Mouse (Mus musculus) gastrocnemius, postnatal 14 days (tissue): ENCODE data around the gene Pfn1. TPM values are rescaled to one million over a fixed set of nuclear protein-coding genes. Genes with fewer than 3 reads are reported as not detected.

Source experiments
- DNase-seq: peaks from one replicate; pipeline ENCODE4 v3.0.0; 2021; ENCODE audit warnings: mixed read lengths
- intact Hi-C: fragments of 180-260 bp; cut with DNase I; formaldehyde crosslinking; loops from one replicate; pipeline ENCODE4 v1.15.1; 2025; ENCODE audit warnings: low total_unique reads
- long read RNA-seq, 2 experiments: library from polyadenylated mRNA; stranded (forward); transcript quantifications; one replicate each; pipeline ENCODE4 v2.0.0; 2021
- total RNA-seq, 2 experiments: library from RNA; stranded (reverse); gene quantifications; 2 replicates each; pipeline ENCODE4 v1.2.3; 2021

The Pfn1 gene
- 100 to 1,000 TPM; 340 to 388 TPM for total RNA-seq
- long read RNA-seq, experiment 1, transcript Pfn1-201 (3 exons, 861 nt) = major isoform, 142 of 203 reads
- long read RNA-seq, experiment 1, partial matches to known transcripts = 6 of 203 reads
- long read RNA-seq, experiment 1, other reads (novel, unspliced or antisense) = 54 of 203 reads
- long read RNA-seq, experiment 2, transcript Pfn1-201 (3 exons, 861 nt) = major isoform, 179 of 225 reads
- long read RNA-seq, experiment 2, partial matches to known transcripts = 4 of 225 reads
- long read RNA-seq, experiment 2, other reads (novel, unspliced or antisense) = 42 of 225 reads

DNA sequence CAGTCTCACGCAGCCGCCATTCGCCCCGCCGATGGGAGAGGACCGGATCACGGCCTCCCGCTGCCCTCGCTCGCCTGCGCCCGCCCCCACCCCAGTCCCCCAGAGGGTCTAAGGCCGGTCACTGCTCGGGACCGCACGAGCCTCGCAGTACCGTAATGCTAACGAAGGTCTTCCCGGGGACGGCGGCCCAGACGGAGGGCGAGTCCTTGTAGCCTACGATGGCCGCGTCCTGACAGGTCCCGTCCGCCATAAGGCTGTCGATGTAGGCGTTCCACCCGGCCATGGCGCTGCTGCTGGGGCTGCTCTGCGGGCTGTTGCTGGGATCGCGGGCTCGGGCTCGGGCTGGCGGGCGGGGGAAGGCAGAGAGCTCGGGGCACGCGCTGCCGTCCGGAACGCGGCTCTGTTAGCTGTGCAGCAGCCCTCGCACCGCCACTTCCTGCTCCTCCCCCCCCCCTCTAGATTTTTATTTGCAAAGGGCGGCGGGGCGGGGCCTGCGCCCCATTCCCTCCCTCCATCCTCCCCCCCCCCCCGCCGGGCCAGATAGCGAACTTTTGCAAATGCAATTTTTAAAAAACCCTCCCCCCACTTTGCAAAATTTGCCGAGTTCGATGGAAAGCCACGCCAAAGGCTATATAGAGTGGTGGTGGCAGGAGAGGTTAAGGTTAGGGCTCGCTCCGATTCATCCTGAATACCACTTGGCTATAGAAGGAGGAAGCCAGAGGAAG is at the start of gene Pfn1:
Gene Pfn1, minus strand, starts transcription at position 447 of the 725 bp plus-strand sequence.
- intact Hi-C loops = no loop called here
- peak; percentile 84 for DNase-seq

DNA sequence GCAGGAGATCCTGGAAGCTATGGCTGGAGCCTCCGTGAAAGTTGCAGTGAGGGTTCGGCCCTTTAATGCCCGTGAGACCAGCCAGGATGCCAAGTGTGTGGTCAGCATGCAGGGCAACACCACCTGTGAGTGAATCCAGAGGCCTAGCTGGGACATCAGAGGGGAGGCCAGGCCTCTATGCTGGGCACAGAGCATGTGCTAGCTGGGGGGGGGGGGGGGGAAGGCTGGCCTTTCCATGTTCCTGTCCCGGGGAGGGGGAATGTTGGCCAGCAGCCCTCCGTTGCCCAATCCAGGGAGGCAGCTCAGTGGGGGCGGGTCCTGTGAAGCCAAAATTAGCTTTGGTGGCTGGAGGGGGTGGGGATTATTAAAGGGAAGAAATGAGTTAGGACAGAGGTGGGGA is 48.3 kb upstream of the Pfn1 start:
- peak; percentile 75 for DNase-seq

DNA sequence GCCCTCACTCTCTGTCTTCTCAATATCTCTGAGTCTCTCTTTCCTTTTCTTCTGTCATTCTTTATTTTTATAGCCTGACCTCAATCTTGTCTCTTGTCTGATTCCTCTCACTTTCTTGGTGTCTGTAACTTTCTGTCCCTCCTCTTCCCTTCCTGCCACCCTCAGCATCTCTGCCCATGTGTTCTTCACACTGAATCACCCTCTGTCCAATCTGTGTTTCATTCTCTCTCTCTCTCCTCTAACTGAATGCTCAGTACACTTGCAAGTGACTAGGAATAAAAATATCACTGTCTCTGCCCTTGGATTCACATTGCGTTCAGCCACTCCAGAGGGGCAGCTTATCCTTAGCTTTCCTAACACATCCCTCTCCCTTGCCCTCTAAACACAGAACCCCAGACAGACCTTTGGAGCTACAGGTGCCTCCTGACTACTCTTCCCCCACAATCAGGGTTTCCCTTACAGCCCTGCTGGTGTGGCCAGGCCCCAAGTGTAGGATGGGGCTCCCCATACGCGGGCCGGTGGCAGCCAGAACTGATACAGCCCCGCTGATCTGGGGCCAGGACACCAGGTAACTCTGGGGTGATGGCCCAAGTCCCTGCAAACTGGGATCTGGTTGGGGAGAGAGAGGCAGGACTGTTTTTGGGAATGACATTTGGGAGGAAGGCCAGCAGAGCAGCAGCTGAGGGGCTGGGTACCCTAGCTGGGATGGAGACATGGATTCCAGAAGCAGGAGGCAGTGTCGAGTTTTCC is 47.7 kb upstream of the Pfn1 start:
- intact Hi-C loops = no loop called here
- no peak for DNase-seq

More for the DNA sequence above, 48.3 kb upstream of the Pfn1 start:
- intact Hi-C loops = no loop called here

DNA sequence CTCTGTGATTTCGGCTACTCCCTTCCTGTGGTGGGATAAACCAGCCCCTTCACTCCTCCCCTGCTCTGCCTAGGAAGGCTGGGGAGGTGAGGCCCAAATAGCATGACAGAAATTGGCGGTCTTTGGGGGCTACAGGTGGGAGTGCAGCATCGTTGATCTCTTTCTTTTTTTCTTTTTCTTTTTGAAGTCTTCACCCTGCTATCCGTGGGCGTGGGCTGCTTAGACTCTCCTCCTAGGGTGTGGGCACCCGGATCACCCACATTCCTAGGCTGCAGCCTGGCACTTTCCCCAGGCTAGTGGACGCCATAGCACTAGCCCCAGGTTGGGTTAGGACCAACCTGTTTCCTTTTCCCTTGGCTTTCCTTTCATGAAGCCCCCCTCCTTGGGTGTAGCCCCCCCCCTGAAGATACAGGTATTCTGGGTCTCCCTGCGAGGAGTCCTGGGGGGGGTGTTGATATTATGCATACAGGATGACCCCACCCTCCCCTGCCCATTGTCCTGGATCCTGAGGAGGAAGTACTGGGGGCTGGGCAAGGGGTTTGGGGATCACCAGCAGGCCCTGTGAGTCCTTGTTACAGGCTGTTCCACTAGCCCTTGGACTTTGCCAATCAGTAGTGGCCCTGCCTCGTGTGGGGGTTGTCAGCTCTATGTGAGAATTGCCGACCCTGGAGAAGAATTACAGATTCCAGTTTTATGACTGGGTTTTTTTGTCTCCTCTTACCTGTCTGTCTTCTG is 46.9 kb upstream of the Pfn1 start:
- no peak for DNase-seq

DNA sequence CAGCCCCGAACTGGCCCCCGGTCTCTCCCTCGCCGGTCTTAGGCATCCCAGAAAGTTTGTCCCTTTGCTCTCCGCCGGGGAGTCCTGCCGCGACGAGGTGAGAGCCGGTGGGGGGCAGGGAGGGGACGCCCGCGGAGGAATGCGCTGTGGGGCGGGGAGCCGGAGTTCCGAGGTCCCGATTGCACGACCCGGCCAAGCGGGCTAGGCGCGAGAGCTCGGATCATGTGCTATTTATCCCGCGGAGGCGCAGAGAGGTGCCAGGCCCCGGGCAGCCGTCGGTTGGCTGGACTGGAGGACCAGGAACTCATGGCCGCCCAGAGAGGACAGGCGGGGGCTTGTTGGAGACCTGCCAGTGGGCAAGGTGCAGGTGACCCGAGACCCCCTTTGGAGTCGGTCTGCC is 46.2 kb upstream of the Pfn1 start:
- intact Hi-C loops = no loop called here

More for the DNA sequence above, 46.9 kb upstream of the Pfn1 start:
- intact Hi-C loops = no loop called here

DNA sequence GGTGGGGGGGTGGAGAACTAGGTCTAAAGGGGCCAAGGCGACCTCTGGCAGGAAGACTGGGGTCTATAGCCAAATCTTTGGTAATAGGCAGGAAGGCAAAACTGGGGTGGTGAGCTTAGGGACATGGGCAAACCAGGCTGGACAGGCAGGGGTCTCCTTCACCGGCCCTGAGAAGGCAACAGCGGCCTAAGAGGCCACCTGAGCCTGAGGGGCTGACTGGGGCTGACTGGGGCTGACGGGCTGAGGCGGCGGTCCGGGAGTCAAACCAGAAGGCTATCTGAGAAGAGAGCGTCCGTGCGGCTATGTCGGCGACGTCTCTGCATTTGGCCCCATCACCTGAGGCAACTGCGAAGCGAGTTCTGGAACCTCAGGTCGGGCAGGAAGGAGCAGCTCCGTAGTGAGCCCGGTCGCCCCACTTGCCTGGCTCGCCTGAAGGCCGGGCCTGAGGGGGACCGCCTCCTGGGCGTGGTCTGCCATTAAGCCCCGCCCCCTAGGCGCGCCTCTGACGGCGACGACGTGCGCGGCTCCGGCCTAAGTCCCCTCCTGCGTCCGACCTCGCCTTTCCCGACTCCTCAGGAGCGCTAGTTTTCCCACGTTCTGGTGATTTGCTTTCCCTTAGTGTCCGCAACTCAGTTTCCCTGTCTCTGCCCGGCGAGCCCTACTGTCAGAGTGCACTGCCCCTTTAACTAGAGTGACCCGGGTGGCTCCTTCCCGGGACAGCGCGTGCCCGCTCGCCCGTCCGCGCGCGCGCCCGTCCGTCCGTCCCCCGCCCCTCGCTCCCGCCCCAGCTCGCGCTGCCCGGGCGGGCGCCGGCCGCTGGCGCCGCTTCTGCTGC is 45.5 kb upstream of the Pfn1 start, which contains the start of the genes Inca1 and Kif1c:
Gene Inca1, minus strand, starts transcription at position 434 of the 835 bp plus-strand sequence.
Gene Kif1c, plus strand, starts transcription at position 827 of the 835 bp plus-strand sequence.
- intact Hi-C loops = no loop called here
- peak; percentile 95 for DNase-seq

More for the DNA sequence above, 46.2 kb upstream of the Pfn1 start:
- DNase-seq = peak; percentile 86

DNA sequence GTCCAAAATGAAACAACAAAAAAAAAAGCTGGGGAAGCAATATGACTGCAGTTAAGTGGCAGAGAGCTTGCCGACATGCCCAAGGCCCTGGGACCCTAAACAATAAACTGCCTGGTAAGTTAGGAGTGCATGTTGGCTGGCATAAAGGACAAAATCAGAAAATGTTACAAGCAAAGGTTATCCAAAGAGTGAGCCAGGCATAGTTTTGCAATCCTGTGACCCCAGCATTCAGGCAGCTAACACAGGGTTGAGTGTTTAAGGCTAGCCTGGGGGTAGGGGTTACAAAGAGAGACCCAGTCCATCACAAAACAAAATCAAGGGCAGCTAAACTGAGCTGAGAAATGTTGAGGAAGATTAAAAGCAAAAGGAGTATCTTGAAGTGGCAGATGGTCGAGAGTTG is 44.6 kb upstream of the Pfn1 start:
- no peak for DNase-seq
- intact Hi-C loops = no loop called here

DNA sequence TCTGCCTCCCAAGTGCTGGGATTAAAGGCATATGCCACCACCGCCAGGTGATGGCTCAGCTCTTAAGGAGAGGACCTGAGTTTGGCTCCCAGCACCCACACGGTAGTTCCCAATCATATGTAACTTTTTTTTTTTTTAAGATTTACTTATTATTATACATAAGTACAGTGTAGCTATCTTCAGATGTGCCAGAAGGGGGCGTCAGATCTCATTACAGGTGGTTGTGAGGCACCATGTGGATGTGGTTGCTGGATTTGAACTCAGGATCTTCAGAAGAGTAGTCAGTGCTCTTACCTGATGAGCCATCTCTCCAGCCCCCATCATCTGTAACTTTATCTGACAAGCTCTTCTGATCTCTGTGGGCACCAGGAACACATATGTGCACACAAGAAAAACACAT is 42.9 kb upstream of the Pfn1 start:
- intact Hi-C loops = no loop called here
- DNase-seq = no peak

DNA sequence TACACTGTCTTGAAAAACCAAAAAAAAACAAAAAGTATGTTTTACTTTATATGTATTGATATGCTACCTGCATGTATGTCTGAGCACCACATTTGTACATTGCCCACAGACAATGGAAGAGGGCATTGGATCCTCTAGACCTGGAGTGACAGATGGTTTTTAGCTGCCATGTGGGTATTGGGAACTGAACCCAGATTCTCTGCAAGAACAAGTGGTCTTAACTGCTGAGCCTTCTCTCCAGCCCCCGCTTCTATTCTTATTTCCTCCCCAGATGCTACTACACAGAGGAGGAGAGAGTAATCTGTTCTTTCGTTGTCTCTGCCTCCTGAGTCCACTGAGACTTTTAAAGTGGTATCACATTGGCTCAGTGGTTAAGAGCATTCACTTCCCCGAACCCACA is 39.1 kb upstream of the Pfn1 start:
- intact Hi-C loops = no loop called here
- DNase-seq = no peak

DNA sequence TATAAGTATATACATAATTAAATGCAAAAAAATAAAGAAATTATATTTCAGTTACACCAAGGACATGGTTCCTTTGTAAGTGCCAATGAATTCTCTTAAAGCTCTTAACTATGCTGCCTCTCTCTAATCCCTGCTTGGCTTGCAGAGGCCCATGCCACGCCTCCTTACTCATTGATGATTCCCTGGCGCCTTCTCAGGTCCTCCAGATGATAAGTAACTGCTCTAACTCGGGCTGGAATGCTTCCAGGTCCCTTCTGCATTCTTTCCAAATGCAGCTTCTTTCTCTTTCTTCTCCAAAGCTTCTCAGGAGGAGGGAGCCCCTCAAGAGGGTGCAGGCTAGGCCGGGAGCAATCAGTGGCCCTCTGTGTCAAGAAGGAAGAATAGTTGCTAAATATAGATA is 35.1 kb upstream of the Pfn1 start:
- intact Hi-C loops = no loop called here
- no peak for DNase-seq

DNA sequence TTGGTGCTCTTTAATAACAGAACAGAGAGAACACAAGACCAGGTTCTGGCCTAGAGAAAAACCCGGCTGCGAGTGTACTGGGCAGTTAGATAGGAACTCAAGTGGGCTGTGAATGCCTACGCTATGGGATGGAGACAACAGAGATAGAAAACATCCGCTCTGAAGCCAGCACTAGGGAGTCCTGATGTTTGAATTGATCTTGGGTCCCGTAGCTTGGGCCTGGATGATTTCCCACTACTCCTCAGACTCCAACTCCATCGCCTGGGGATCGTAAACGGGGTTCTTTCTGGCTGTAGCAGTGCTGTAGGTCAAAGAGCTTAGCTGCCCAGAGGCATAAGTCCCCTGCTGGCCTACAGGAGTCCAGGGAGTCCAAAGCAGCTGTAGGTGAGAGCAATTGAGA is 33.9 kb upstream of the Pfn1 start:
- intact Hi-C loops = no loop called here

DNA sequence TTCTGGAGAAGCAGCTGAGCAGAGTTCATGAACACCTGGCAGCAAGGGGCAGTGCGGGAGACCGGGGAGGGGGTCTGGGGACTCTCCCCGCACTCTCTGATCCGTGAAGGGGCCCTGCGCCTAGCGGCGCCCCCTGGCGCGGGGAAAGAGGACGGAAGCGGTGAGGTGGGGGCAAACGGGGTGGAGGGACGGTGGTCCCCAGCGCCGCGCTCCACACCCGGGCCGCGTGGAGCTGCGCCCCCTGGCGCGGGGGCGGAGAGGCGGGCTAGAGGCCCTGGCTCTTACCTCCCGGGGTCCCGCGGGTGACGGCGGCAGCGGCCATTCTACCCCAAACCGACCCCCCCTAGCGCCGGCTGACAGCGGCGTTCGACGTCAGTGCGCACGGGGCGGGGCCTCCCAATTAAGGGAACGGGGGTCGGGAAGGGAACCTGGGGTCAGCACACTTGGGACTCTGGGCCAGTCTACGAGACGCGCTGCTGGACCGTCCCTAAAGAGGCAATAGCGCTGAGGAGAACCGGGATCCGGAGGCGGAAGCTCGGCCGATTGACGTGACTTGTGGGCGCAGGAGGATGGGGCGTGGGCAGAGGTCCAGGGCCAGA is 33.3 kb upstream of the Pfn1 start, which contains the start of gene Camta2:
Gene Camta2, minus strand, starts transcription at position 505 of the 599 bp plus-strand sequence.
- DNase-seq = peak; percentile 92
- intact Hi-C loops = no loop called here

More for the DNA sequence above, 33.9 kb upstream of the Pfn1 start:
- no peak for DNase-seq

DNA sequence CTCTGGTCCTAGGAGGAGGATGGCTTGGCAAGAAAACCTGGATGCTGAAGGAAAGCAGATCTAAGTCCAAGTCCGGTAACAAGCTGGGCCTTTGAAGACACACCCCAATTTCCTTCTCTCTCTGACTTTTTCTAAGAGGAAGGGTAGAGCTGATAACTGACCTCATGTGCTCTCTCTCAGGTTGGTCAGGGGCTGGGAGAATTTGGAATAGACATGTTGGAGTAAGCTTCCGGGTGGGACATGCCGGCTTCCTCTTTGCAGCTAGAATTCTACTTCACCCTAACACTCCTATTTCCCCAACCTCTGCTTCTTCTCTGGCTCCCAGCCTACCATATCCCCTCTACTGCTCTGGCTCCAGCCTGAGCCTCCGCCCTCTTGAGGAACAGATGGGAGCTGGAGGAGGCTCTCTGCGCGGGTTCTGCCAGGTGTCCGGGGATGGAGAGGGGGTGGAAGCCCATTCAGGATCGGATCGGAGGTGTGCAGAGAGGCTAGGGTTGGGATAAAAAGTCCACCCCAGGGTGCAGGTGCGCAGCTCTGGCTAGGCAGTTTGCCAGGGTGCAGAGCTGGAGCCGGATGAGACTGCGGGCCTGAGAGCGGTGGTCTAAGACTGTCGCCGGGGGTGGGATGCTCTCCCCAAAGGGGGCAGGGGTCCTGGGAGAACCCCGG is 32.6 kb upstream of the Pfn1 start:
- no peak for DNase-seq
- intact Hi-C loops = no loop called here

DNA sequence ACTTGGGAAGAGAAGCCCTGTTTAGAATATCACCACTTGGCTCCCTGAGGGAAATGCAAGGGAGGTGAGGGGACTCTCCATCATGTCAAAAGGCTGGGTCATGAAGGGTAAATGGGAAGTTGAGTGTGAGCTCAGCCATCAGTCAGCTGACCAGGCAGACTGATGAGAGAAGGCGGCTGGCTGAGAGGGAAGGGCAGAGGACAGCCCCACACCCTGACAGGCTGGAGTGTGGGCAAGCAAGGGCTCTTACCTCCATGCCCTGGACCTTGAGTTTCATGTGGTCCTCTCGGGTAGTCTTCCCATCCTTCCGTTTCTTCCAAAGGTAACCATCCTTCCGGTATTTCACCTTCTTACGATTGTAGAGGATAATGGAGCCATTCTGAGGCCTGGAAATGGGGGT is 29.2 kb upstream of the Pfn1 start:
- DNase-seq = no peak
- intact Hi-C loops = loop anchor here (5.0 kb wide), 1 partner anchor 74 kb away; no protein-coding TSS in a partner anchor

DNA sequence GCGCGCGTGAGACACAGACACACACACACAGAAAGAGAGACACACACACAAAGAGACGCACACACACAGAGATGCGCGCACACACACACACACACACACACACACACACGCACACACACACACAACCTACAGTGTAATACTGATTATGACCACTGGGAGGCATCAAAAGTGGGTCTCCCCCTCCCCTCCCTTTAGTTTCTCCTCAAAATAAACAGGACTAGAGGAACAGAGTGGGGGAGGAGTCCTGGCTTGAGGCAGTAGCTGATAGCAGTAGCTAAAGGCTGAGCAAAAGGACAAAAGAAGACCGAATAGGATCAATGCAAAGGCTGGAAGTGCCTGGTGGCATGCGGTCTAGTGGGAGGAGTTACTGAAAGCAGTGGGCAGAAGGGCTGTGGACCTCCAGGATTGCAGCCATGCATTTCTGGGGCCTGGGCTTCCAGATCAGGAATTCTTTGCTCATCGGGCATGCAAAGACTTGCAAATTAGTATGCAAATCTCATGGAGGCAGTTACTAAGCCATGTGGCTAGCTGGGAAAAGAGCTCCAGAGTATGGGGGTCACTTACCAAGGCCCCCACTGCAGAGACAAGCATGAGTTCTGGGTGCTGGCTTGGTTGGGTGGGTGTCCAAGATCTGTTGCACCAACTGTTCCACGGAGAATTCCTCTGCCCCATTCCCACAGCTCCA is 27.6 kb upstream of the Pfn1 start:
- no peak for DNase-seq
- intact Hi-C loops = loop anchor here (5.0 kb wide), 1 partner anchor 75 kb away; no protein-coding TSS in a partner anchor

DNA sequence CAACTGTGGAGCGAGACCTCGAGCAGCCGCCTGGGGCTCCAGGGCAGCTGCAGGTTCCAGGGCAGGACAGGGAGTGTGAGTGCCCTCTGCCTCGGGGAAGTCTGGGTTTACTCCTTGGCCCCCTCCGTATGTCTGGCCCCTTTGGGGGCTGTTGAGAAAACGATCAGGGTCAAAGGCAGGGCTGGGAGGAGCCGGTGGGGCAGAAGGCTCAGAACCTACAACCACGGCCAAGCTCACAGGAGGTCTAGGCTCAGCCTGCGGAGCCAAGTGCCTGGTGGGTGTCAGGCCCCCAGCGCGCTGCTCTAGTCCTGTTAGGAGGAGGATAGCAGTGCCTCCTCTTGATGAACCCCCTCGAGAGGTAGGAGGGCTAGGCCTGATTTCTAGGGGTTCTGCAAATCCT is 26.7 kb upstream of the Pfn1 start:
- DNase-seq = no peak
- intact Hi-C loops = loop anchor here (5.0 kb wide), 1 partner anchor 76 kb away; no protein-coding TSS in a partner anchor

DNA sequence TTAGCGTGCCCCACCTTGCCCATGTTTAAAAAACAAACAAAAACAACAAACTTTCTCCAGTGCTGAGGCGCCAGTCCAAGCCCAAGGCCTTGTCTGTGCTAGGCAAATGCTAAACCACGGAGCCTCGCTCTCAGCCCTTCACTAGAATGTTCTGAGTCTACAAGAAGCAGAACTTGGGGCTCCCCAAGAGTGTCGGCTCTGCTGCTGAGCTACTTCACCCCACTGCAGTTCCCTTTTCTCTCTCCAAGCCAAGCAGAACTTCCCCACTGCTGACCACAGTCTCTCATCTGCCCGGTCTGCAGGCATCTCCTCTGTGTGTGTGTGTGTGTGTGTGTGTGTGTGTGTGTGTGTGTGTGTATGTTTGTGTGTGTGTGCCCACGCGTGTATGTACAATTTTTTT is 25.4 kb upstream of the Pfn1 start:
- no peak for DNase-seq

More for the DNA sequence above, 25.4 kb upstream of the Pfn1 start:
- intact Hi-C loops = loop anchor here (5.0 kb wide), 1 partner anchor 77 kb away; no protein-coding TSS in a partner anchor
